Mouse (Mus musculus): ENCODE data around the gene Rxfp2.

Gene Rxfp2

DNA sequence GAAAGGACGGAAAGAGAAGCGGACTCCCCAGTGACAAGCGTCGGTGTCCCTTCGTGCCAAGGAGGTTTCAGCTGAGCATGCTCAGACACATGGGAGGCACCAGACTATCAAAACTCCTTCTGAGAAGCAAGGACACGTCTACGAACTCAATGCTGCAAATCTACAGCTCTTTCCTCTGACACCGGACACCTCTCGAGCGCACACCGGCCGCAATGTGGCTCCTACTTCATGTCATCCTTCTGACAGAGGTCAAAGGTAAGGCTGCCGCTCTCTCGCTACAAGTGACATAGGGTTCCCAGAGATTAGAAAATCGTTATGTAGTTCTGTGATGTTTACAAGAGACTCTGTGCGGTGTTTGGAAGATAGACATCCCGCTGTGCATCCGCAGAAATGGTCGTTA, at the start of gene Rxfp2:
Rxfp2 (plus strand) TSS at position 20 of the 400 bp plus-strand sequence.
- DNase-seq, result no peak

GRCm38 (mm10) chr5:149970261-149970660, 48.2 kb upstream of the Rxfp2 start:
- no peak for DNase-seq

DNA sequence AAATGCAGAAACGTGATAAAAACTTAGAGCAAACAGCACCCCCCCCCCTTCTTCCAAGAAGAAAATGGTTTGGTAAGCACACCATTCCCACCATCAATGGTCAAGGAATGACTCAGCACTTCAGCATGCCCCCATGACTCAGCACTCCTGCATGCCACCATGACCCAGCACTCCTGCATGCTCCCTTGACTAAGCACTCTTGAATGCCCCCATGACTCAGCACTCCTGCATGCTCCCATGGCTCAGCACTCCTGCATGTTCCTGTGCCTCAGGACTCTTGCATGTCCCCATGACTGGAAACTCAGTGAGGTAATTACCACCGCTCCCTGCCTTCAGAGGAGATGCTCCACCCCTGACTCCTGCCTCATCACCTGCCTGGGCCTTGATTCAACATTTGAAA, 41.4 kb upstream of the Rxfp2 start:
- no peak for DNase-seq

- no peak for DNase-seq
Observed at GRCm38 (mm10) chr5:149983621-149984020, 34.9 kb upstream of the Rxfp2 start.

- no peak for DNase-seq
Observed at GRCm38 (mm10) chr5:149994578-149994977, 23.9 kb upstream of the Rxfp2 start.

- DNase-seq, result no peak
Observed at GRCm38 (mm10) chr5:149996614-149997013, 21.9 kb upstream of the Rxfp2 start.

DNA sequence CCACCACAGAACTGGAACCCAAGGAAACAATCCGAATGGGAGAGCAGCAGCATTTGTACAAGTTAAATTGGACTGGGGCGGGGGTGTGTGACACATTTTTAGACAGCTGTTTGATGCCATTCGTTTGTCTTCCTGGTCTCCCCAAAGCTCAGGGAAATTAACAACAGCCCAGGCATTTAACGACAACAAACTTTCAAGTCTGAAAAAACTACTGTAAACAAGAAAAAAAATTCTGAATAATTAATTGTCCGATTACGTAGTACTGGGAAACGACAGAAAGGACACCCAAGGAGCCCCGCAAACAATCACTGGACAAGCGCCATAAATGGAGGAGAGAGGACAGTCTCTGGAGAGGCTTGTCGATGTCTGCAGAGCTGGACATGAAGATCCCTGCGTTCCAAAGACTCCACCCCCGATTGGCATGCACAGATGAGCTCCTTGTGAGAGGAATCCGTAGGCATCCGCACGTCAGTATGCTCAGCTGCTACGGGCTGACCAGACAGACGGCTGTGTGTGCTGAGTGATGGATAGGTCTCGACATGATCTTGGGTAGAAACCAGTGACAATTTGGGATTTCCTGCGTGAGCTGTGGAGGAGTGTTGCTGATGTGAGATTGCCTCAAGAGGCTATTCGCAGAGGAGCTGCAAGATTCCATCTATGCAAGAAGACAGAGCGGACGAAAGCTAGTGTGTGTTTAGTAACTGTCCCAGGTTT, 21.0 kb upstream of the Rxfp2 start:
- DNase-seq, result no peak

DNA sequence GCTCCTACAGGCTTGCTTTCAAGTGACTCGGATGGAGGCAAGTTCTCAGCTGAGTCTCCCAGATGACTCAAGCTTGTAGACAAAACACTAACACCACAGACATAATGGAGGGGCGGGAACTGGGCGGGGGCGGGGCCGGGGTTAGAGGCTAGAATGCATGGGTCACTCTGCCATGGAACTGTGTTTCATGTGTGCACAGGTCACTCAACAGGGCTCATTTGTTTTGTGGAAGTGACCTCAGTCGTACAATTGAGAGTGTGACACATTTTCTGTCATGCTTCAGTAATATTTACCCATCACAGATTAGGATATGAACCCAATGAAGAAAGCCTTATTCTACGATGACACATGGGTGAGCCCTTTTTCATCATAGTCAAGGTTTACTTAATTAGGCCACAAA, 20.2 kb upstream of the Rxfp2 start:
- DNase-seq, result no peak

DNA sequence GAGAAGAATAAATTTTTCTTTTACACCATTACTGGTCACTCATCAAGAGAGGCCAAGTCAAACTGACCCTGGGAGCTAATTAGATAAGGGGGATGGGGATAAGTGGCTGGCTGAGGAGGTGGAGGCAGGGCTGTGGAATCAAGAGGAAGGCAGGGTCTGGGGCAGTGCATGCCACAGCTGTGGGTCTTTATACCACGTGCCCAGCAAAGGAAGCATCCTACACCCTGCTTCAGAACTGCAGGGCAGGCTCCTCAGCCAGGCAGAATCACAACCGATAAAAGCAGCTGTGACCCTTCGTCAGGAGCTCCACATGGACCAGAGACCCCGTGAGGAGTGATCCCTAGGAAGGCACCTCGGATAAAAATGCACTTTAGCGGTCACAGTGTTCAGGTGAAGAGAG, 13.1 kb upstream of the Rxfp2 start:
- no peak for DNase-seq

GRCm38 (mm10) chr5:150016861-150017260, 1.6 kb upstream of the Rxfp2 start:
- DNase-seq, result no peak

GRCm38 (mm10) chr5:150017672-150018071, 803 bp upstream of the Rxfp2 start:
- no peak for DNase-seq

DNA sequence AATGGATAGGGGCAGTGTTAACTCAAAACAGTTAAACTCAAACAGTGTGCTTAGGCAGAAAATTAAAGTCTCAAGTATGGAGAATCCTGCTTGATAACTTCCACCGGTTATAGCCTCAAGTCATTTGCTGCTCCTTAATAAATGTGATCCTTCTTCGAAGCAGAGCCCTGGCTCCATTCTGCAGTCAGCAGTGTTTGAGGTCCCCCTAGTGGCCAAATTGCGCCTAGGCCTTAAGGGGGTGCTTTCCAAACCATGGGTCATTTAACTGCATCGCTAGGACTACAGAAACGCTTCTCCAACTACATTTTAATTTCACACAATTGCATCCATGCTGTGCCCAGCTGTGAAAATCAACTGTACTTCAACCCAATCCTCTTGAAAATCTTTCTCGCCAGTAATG, 2.4 kb downstream of the Rxfp2 start:
- DNase-seq, result peak; percentile 59

GRCm38 (mm10) chr5:150021805-150022204, 3.3 kb downstream of the Rxfp2 start:
- no peak for DNase-seq

GRCm38 (mm10) chr5:150022556-150022955, 4.1 kb downstream of the Rxfp2 start:
- DNase-seq, result no peak

GRCm38 (mm10) chr5:150023476-150023875, 5.0 kb downstream of the Rxfp2 start:
- no peak for DNase-seq

DNA sequence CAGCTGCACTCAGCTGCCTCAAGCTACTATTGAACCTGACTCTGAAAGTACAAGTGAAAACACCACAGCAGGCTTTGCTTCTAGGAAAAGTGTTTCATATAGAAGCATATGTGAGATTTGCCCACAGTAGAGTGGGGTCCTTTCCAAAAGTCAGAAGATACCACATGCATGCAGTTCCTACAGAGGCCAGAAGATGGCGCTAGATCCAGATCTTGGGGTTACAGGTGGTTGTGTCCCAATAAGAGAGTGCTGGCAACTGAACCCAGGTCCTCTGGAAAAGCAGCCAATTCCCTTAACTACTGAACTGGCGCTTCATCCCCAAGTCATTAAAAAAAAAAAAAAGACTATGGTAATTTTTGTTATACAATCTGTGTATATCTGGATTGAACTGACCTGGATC, 5.7 kb downstream of the Rxfp2 start:
- no peak for DNase-seq

DNA sequence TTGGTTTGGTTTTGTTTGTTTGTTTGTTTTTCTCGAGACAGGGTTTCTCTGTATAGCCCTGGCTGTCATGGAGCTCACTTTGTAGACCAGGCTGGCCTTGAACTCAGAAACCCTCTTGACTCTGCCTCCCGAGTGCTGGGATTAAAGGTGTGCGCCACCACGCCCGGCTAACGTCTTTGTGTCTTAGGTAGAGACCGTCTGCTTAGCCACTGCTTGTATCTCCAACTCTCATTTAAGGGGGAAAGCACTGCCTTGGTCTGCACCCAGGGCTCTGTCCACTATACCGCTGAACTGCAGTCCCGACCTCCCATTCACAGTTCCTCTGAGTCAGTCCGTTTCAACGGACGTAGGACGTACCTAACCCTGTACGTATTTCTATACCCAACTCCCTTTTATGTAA, 6.4 kb downstream of the Rxfp2 start:
- DNase-seq, result no peak

GRCm38 (mm10) chr5:150025326-150025725, 6.9 kb downstream of the Rxfp2 start:
- no peak for DNase-seq

DNA sequence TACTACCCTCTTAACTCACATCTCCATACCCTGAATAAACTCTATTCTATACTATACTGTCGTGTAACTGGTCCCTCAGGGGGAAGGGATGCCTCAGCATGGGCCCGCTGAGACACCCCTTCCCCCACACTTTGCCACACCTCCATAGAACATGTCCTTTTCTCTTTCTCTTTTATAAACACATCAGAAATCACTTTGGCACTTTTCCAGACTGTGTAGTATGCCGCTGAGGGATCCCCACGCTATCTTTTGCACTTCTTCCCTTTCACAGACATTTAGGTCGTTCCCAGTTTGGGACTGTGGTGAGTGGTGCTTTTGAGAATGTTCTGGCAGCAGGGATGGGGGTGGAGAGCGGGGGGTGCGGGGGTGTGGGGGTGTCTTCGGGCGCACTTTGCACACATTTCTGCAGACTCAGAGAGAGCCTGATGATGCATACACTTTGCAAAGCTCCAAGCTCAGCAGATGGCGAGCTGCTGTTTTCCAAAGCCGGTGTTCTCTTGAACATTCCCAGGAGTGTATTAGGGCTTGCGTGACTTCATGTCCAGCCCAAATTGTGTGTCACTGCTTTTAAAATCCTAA, 8.1 kb downstream of the Rxfp2 start:
- no peak for DNase-seq

- DNase-seq, result no peak
Observed at GRCm38 (mm10) chr5:150031201-150031600, 12.7 kb downstream of the Rxfp2 start.

- no peak for DNase-seq
Observed at GRCm38 (mm10) chr5:150031634-150032033, 13.2 kb downstream of the Rxfp2 start.

- DNase-seq, result no peak
Observed at GRCm38 (mm10) chr5:150032075-150032492, 13.6 kb downstream of the Rxfp2 start.

- no peak for DNase-seq
Observed at GRCm38 (mm10) chr5:150036286-150036685, 17.8 kb downstream of the Rxfp2 start.

DNA sequence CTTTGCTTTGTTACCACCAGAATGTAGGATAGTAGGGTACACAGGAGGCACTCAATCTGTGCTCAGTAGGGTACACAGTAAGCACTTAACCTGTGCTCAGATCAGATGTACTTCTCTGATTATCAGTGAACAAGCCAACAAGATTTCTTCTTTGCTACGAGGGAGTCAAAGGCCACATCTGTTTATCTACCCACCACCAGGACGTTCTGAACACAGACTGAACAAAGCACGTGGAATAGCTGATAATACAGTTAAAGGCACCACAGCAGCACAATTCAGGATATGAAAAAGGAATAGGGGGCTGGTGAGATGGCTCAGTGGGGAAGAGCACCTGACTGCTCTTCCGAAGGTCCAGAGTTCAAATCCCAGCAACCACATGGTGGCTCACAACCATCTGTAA, 18.4 kb downstream of the Rxfp2 start:
- DNase-seq, result no peak

GRCm38 (mm10) chr5:150044533-150044932, 26.1 kb downstream of the Rxfp2 start:
- no peak for DNase-seq

Data from thymus, postnatal 14 days (tissue).